ENCODE assay signal across 8 mouse cellular contexts in genomic region chr13:109440331-109440730, GRCm38 (mm10).
DNase-seq lines count a peak whose midpoint lies in the region; ATAC-seq lines count a peak whose summit lies in the region.

No protein-coding gene starts in this region.

- ATAC-seq in intestine, embryonic 15.5 days, result peak; percentile 90
- ATAC-seq in megakaryocyte progenitor cell, adult 5-6 weeks (replicated peaks; ENCODE audit: poor library complexity), result peak; percentile 59
- no peak for ATAC-seq in inflammation-experienced regulatory T-cells, adult 6 months

- under 1% methylated on average over 8 of the region's 8 CpGs for WGBS in intestine, embryonic 15.5 days

- intact Hi-C loops in left cerebral cortex, postnatal 25 days (cut with DNase I), result loop anchor here (5.0 to 10.0 kb wide), 4 partner anchors 107 to 382 kb away; no protein-coding TSS in a partner anchor

- peak; percentile 74 for DNase-seq in adrenal gland, adult 2 months
- peak; percentile 82 for DNase-seq in embryo, embryonic 10.5 days (ENCODE audit: low spot score)
- DNase-seq in gastrocnemius, postnatal 4 days (ENCODE audit: low spot score in 2 of 2), result peak; percentile 22 to 51
- DNase-seq in left cerebral cortex, postnatal 25 days (ENCODE audit: low spot score in 2 of 2), result peak; percentile 56 to 72
- peak; percentile 43 for DNase-seq in right cerebral cortex, postnatal 25 days

- peak overlapping the region; percentile 54 for H3K4me3 ChIP-seq in intestine, embryonic 15.5 days (replicated peaks)

- peaks cover 6% of the 10 kb centered on the region for H3K4me1 ChIP-seq in intestine, embryonic 15.5 days (replicated peaks)

- no peaks in the 10 kb centered on the region for H3K27me3 ChIP-seq in intestine, embryonic 15.5 days (replicated peaks)

- no peaks in the 10 kb centered on the region for H3K9me3 ChIP-seq in intestine, embryonic 15.5 days

- H3K9ac ChIP-seq in intestine, embryonic 15.5 days, result peak overlapping the region; percentile 60; the same call in 1 of the 2 replicates

- no peaks in the 10 kb centered on the region for H3K36me3 ChIP-seq in intestine, embryonic 15.5 days

- H3K27ac ChIP-seq in intestine, embryonic 15.5 days, result peak overlapping the region; percentile 73

- peak overlapping the region; percentile 90 for H3K4me2 ChIP-seq in intestine, embryonic 15.5 days (replicated peaks)
